Mouse (Mus musculus): Measurements from ENCODE around the gene Zbtb42. TPM values are rescaled to one million over a fixed set of nuclear protein-coding genes. Genes with fewer than 3 reads are reported as not detected.

Zbtb42 gene
- polyA plus RNA-seq, 1 experiment from 2014 or later: 2.4 TPM

GRCm38 (mm10) chr12:112674132-112675011 is 4.3 kb upstream of the Zbtb42 start, which contains the start of gene Akt1:
Gene Akt1, minus strand, starts transcription at chr12:112674884.
- Histone ChIP-seq H3K4me3 (ENCODE audit: low read length) (peak within 1 kb of the TSS; percentile 96), H3K27ac (ENCODE audit: low read depth, low read length) (peak within 1 kb of the TSS; percentile 94), H3K4me2 (ENCODE audit: low read length) (peak within 1 kb of the TSS; percentile 98), H3K9ac (ENCODE audit: low read depth, low read length) (peak within 1 kb of the TSS; percentile 100), H3K4me1 (ENCODE audit: control insufficient read depth, insufficient read depth, low read depth, low read length) (peaks cover 48% of the 10 kb centered on the region), H3K36me3 (ENCODE audit: control insufficient read depth, insufficient read depth, low read length) (peaks cover 6% of the 10 kb centered on the region), H3K27me3 (replicated peaks; ENCODE audit: control insufficient read depth, insufficient read depth, low read length) (peaks cover 2% of the 10 kb centered on the region; the same call in 1 of the 2 replicates), H3K9me3 (ENCODE audit: control insufficient read depth, low read length) (no peaks in the 10 kb centered on the region)
- WGBS: under 1% methylated on average over 30 of the region's 70 CpGs
- ATAC-seq: peak; percentile 24

GRCm38 (mm10) chr12:112675245-112676035 is 3.2 kb upstream of the Zbtb42 start:
- H3K9ac ChIP-seq (ENCODE audit: low read depth, low read length): peak overlapping the region; percentile 100
- H3K4me3 ChIP-seq (ENCODE audit: low read length): peak overlapping the region; percentile 96
- H3K4me1 ChIP-seq (ENCODE audit: control insufficient read depth, insufficient read depth, low read depth, low read length): peaks cover 52% of the 10 kb centered on the region
- 13% methylated on average over 18 of the region's 18 CpGs for WGBS
- no peaks in the 10 kb centered on the region for H3K36me3 ChIP-seq (ENCODE audit: control insufficient read depth, insufficient read depth, low read length)
- H3K27me3 ChIP-seq (replicated peaks; ENCODE audit: control insufficient read depth, insufficient read depth, low read length): peaks cover 13% of the 10 kb centered on the region
- H3K9me3 ChIP-seq (ENCODE audit: control insufficient read depth, low read length): no peaks in the 10 kb centered on the region
- peak; percentile 24 for ATAC-seq
- peak overlapping the region; percentile 98 for H3K4me2 ChIP-seq (ENCODE audit: low read length)
- peak overlapping the region; percentile 94; the same call in 1 of the 2 replicates for H3K27ac ChIP-seq (ENCODE audit: low read depth, low read length)

- 56% methylated on average over 5 of the region's 5 CpGs for WGBS
- H3K27me3 ChIP-seq (replicated peaks; ENCODE audit: control insufficient read depth, insufficient read depth, low read length): peaks cover 14% of the 10 kb centered on the region
- H3K9ac ChIP-seq (ENCODE audit: low read depth, low read length): no peak overlapping the region; the same call in 1 of the 2 replicates
- H3K4me1 ChIP-seq (ENCODE audit: control insufficient read depth, insufficient read depth, low read depth, low read length): peaks cover 39% of the 10 kb centered on the region
- H3K4me3 ChIP-seq (ENCODE audit: low read length): no peak overlapping the region
- ATAC-seq: no peak
- no peak overlapping the region for H3K4me2 ChIP-seq (ENCODE audit: low read length)
- no peaks in the 10 kb centered on the region for H3K36me3 ChIP-seq (ENCODE audit: control insufficient read depth, insufficient read depth, low read length)
- H3K9me3 ChIP-seq (ENCODE audit: control insufficient read depth, low read length): no peaks in the 10 kb centered on the region
- no peak overlapping the region for H3K27ac ChIP-seq (ENCODE audit: low read depth, low read length)
These were observed 1.6 kb upstream of the Zbtb42 start for GRCm38 (mm10) chr12:112677076-112677475.

- no peak overlapping the region for H3K27ac ChIP-seq (ENCODE audit: low read depth, low read length)
- H3K9me3 ChIP-seq (ENCODE audit: control insufficient read depth, low read length): no peaks in the 10 kb centered on the region
- peak overlapping the region; percentile 97 for H3K4me2 ChIP-seq (ENCODE audit: low read length)
- no peak for ATAC-seq
- peaks cover 14% of the 10 kb centered on the region for H3K27me3 ChIP-seq (replicated peaks; ENCODE audit: control insufficient read depth, insufficient read depth, low read length)
- peak overlapping the region; percentile 59 for H3K4me3 ChIP-seq (ENCODE audit: low read length)
- H3K4me1 ChIP-seq (ENCODE audit: control insufficient read depth, insufficient read depth, low read depth, low read length): peaks cover 29% of the 10 kb centered on the region
- 18% methylated on average over 19 of the region's 19 CpGs for WGBS
- no peaks in the 10 kb centered on the region for H3K36me3 ChIP-seq (ENCODE audit: control insufficient read depth, insufficient read depth, low read length)
- peak overlapping the region; percentile 70 for H3K9ac ChIP-seq (ENCODE audit: low read depth, low read length)
These were observed 579 bp upstream of the Zbtb42 start for GRCm38 (mm10) chr12:112677943-112678554.

GRCm38 (mm10) chr12:112679027-112679996 is 684 bp downstream of the Zbtb42 start:
- H3K27me3 ChIP-seq (replicated peaks; ENCODE audit: control insufficient read depth, insufficient read depth, low read length): peaks cover 14% of the 10 kb centered on the region
- H3K4me1 ChIP-seq (ENCODE audit: control insufficient read depth, insufficient read depth, low read depth, low read length): peaks cover 31% of the 10 kb centered on the region
- H3K9me3 ChIP-seq (ENCODE audit: control insufficient read depth, low read length): no peaks in the 10 kb centered on the region
- H3K4me3 ChIP-seq (ENCODE audit: low read length): peak overlapping the region; percentile 59
- no peaks in the 10 kb centered on the region for H3K36me3 ChIP-seq (ENCODE audit: control insufficient read depth, insufficient read depth, low read length)
- peak overlapping the region; percentile 97 for H3K4me2 ChIP-seq (ENCODE audit: low read length)
- peak overlapping the region; percentile 70 for H3K9ac ChIP-seq (ENCODE audit: low read depth, low read length)
- WGBS: 2% methylated on average over 79 of the region's 87 CpGs
- H3K27ac ChIP-seq (ENCODE audit: low read depth, low read length): no peak overlapping the region
- no peak for ATAC-seq

- Histone ChIP-seq H3K4me2 (ENCODE audit: low read length) (no peak overlapping the region), H3K4me3 (ENCODE audit: low read length) (no peak overlapping the region), H3K9me3 (ENCODE audit: control insufficient read depth, low read length) (no peaks in the 10 kb centered on the region), H3K9ac (ENCODE audit: low read depth, low read length) (no peak overlapping the region), H3K36me3 (ENCODE audit: control insufficient read depth, insufficient read depth, low read length) (no peaks in the 10 kb centered on the region), H3K27ac (ENCODE audit: low read depth, low read length) (no peak overlapping the region), H3K4me1 (ENCODE audit: control insufficient read depth, insufficient read depth, low read depth, low read length) (peaks cover 16% of the 10 kb centered on the region), H3K27me3 (replicated peaks; ENCODE audit: control insufficient read depth, insufficient read depth, low read length) (peaks cover 13% of the 10 kb centered on the region)
- 36% methylated on average over 6 of the region's 7 CpGs for WGBS
- peak; percentile 37 for ATAC-seq
These were observed 4.7 kb downstream of the Zbtb42 start for GRCm38 (mm10) chr12:112683351-112683750.

GRCm38 (mm10) chr12:112688458-112688857 is 9.8 kb downstream of the Zbtb42 start:
- H3K27me3 ChIP-seq (replicated peaks; ENCODE audit: control insufficient read depth, insufficient read depth, low read length): no peaks in the 10 kb centered on the region
- WGBS: 80% methylated on average over 15 of the region's 15 CpGs
- H3K9me3 ChIP-seq (ENCODE audit: control insufficient read depth, low read length): no peaks in the 10 kb centered on the region

More at GRCm38 (mm10) chr12:112688458-112688857, 9.8 kb downstream of the Zbtb42 start:
- H3K4me1 ChIP-seq (ENCODE audit: control insufficient read depth, insufficient read depth, low read depth, low read length): peaks cover 8% of the 10 kb centered on the region
- H3K9ac ChIP-seq (ENCODE audit: low read depth, low read length): no peak overlapping the region
- no peak overlapping the region for H3K4me2 ChIP-seq (ENCODE audit: low read length)
- H3K4me3 ChIP-seq (ENCODE audit: low read length): no peak overlapping the region
- no peak overlapping the region for H3K27ac ChIP-seq (ENCODE audit: low read depth, low read length)
- ATAC-seq: no peak
- no peaks in the 10 kb centered on the region for H3K36me3 ChIP-seq (ENCODE audit: control insufficient read depth, insufficient read depth, low read length)

Data from hindbrain, embryonic 16.5 days (tissue).